Mouse (Mus musculus) cortical plate, adult 2 months (tissue): ENCODE data around the gene Lrrn2.

Experiments used
- CTCF ChIP-seq: fragments of 200-500 bp; IDR thresholded peaks from 2 replicates; pipeline ENCODE4 v1.5.1; 2011; ENCODE audit warnings: mild to moderate bottlenecking, control low read depth, low read length; ENCODE audit not compliant: insufficient read depth; ENCODE audit errors: extremely low read depth
- POLR2A ChIP-seq: fragments of 200-500 bp; IDR thresholded peaks from 2 replicates; pipeline ENCODE4 v1.6.1; 2011; ENCODE audit warnings: mild to moderate bottlenecking, low read length, control low read depth; ENCODE audit not compliant: insufficient read depth; ENCODE audit errors: extremely low read depth

DNA sequence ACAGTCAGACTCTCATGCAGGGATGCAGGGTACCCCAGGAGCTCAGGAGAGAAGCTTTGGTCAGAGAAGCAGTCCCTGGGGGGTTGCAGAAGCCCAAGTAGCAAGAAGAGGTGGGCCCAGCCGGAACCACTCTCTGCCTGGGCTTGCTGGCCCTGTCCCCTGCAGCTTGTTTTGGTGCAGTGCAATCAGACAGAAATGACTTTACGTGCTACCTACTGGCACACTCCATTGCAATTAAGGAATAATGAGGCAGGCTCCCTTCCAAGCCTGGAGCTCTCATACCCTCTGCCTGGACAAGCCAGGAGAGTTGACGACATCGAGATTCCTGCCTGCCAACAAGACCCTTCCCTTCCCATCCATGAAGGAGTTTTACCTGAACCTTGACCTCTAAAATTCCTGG, 50.2 kb downstream of the Lrrn2 start:
- TF ChIP-seq POLR2A (no peak), CTCF (no peak)
